17 mouse cellular contexts compared by ENCODE assay signal in the genomic region with DNA sequence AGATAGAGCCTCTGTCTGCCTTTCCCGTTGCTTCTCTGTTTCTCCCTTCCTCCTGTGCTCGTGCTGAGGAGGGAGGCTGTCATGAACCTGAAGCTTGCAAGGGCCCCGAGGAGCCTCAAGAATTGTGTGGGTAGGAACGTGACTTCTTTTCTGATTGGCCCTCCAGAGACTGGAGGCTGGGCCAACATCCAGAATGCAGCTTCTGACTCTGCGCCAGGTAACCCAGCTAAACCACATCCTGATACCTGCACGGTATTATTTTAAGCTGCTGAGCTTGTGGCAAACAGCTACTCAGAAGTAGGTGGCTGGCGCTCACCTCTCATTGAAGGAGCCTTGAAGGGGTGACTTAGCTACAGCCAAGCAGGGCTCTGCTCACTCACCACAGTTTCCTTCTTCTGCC.
DNase-seq lines count a peak whose midpoint lies in the region; ATAC-seq lines count a peak whose summit lies in the region.
"Had no signal": no experiment of that assay in that cellular context is flagged by ENCODE, and none has a peak within 500 bp of the region (broad histone marks: within the 10 kb centered on the region; RNA-seq: fewer than 3 reads in every experiment).

No protein-coding gene starts in this region.

- no peak overlapping the region for H3K27ac ChIP-seq in kidney, embryonic 14.5 days (ENCODE audit: low read depth, low read length)
- H3K27ac ChIP-seq: embryonic facial prominence, embryonic 15.5 days; lung, embryonic 15.5 days had no signal

- H3K36me3 ChIP-seq in kidney, embryonic 14.5 days (ENCODE audit: control insufficient read depth, insufficient read depth, low read length): no peaks in the 10 kb centered on the region
- H3K36me3 ChIP-seq: embryonic facial prominence, embryonic 15.5 days; heart, embryonic 12.5 days; lung, embryonic 15.5 days had no signal

- DNase-seq in kidney, adult 11 months: peak; percentile 12
- peak; percentile 86 for DNase-seq in CD4-positive helper T cell, adult 2 months (ENCODE audit: low read depth, low spot score)
- DNase-seq in thymus, adult 18-20 months: peak; percentile 20 to 57
- DNase-seq in left cerebral cortex, postnatal 25 days (ENCODE audit: low spot score in 2 of 2): no peak
- no peak for DNase-seq in left cerebral cortex, postnatal 14 days (ENCODE audit: low spot score in 2 of 2)
- DNase-seq in kidney, postnatal 14 days: no peak
- DNase-seq: cerebellum, adult 11-12 months; cerebellum, postnatal 36 days; gastrocnemius, postnatal 36 days; heart, postnatal 36 days; right cerebral cortex, postnatal 25 days had no signal

- no peaks in the 10 kb centered on the region for H3K4me1 ChIP-seq in kidney, embryonic 14.5 days (ENCODE audit: control insufficient read depth, insufficient read depth, low read length)
- H3K4me1 ChIP-seq: lung, embryonic 15.5 days had no signal

- no peak overlapping the region for H3K4me3 ChIP-seq in kidney, embryonic 14.5 days (ENCODE audit: low read length)
- H3K4me3 ChIP-seq: embryonic facial prominence, embryonic 15.5 days; heart, embryonic 12.5 days; lung, embryonic 15.5 days had no signal

- intact Hi-C loops in left cerebral cortex, postnatal 25 days (cut with DNase I): no loop called here
- intact Hi-C loops in left cerebral cortex, postnatal 14 days (cut with DNase I): loop anchor here (10.0 kb wide), 1 partner anchor 238 kb away; a partner anchor contains a TSS

- H3K9me3 ChIP-seq in kidney, embryonic 14.5 days (ENCODE audit: control insufficient read depth, low read length): no peaks in the 10 kb centered on the region
- H3K9me3 ChIP-seq: embryonic facial prominence, embryonic 15.5 days; heart, embryonic 12.5 days; lung, embryonic 15.5 days had no signal

- no peak overlapping the region for H3K4me2 ChIP-seq in kidney, embryonic 14.5 days (replicated peaks; ENCODE audit: low read depth, low read length)
- H3K4me2 ChIP-seq: embryonic facial prominence, embryonic 15.5 days; heart, embryonic 12.5 days; lung, embryonic 15.5 days; midbrain, embryonic 11.5 days had no signal

- ATAC-seq in kidney, embryonic 14.5 days (ENCODE audit: low FRiP score, low TSS enrichment): no peak
- ATAC-seq in common myeloid progenitor, adult 5-6 weeks (replicated peaks; ENCODE audit: low read depth, poor library complexity, severe bottlenecking): 0 out of 2 replicates have a peak, but pooled peaks have one; percentile 27

- no peaks in the 10 kb centered on the region for H3K27me3 ChIP-seq in kidney, embryonic 14.5 days (ENCODE audit: control insufficient read depth, insufficient read depth, low read length)
- H3K27me3 ChIP-seq: embryonic facial prominence, embryonic 15.5 days had no signal

- H3K9ac ChIP-seq in kidney, embryonic 14.5 days (ENCODE audit: low read depth, low read length): no peak overlapping the region
- H3K9ac ChIP-seq: embryonic facial prominence, embryonic 15.5 days; heart, embryonic 12.5 days; lung, embryonic 15.5 days had no signal

- 81% methylated on average over 7 of the region's 7 CpGs for WGBS in kidney, embryonic 14.5 days

Comparison
In these comparisons a context has a peak if more than half of its experiments do, and no peak if none do; other contexts are left out.
1. DNase-seq: peak in kidney, adult 11 months (single experiment), CD4-positive helper T cell, adult 2 months (single experiment) and thymus, adult 18-20 months (2 of 2); none in left cerebral cortex, postnatal 25 days (0 of 2), left cerebral cortex, postnatal 14 days (0 of 2) and kidney, postnatal 14 days (single experiment).